Mouse (Mus musculus) myocyte (in vitro differentiated cells): Measurements from ENCODE around the gene Hpcal4. TPM values are rescaled to one million over a fixed set of nuclear protein-coding genes. Genes with fewer than 3 reads are reported as not detected.

Source experiments
- H3K27me3 ChIP-seq: one replicate; pipeline ENCODE4 v1.6.1; 2011; ENCODE audit not compliant: control insufficient read depth, insufficient read depth, insufficient read length
- H3K36me3 ChIP-seq: one replicate; pipeline ENCODE4 v1.6.1; 2011; ENCODE audit not compliant: control insufficient read depth, insufficient read depth
- H3K4me2 ChIP-seq: one replicate; pipeline ENCODE4 v1.6.1; 2011; ENCODE audit warnings: low read depth, control low read depth
- H3K4me3 ChIP-seq: one replicate; pipeline ENCODE4 v1.5.1; 2011; ENCODE audit warnings: mild to moderate bottlenecking, control low read depth, moderate library complexity
- H3K79me2 ChIP-seq: one replicate; pipeline ENCODE4 v1.6.1; 2011; ENCODE audit not compliant: control insufficient read depth, insufficient read depth
- H3ac ChIP-seq: one replicate; pipeline ENCODE4 v1.6.1; 2011; ENCODE audit not compliant: control insufficient read depth, insufficient read length
- CEBPB ChIP-seq: IDR thresholded peaks from 2 replicates; pipeline ENCODE4 v1.6.1; 2011; ENCODE audit warnings: mild to moderate bottlenecking, moderate library complexity; ENCODE audit not compliant: poor library complexity, insufficient read depth, severe bottlenecking
- E2F4 ChIP-seq: IDR thresholded peaks from one replicate; pipeline ENCODE4 v1.6.1; 2011; ENCODE audit warnings: mild to moderate bottlenecking, control low read depth, moderate library complexity; ENCODE audit not compliant: insufficient read depth
- MAX ChIP-seq: IDR thresholded peaks from one replicate; pipeline ENCODE4 v1.6.1; 2011; ENCODE audit warnings: low read depth, mild to moderate bottlenecking, control low read depth
- MYOD1 ChIP-seq, 3 experiments: IDR thresholded peaks; one replicate each; pipeline ENCODE4 v1.6.1; 2011; ENCODE audit warnings: control low read depth in 2 of 3, low read depth in 2 of 3, mild to moderate bottlenecking in 2 of 3, moderate library complexity in 1 of 3; ENCODE audit not compliant: insufficient read length in 2 of 3, control insufficient read depth in 1 of 3
- MYOG ChIP-seq, 3 experiments: IDR thresholded peaks; one replicate each; pipeline ENCODE4 v1.6.1; 2011; ENCODE audit warnings: control low read depth in 2 of 3, low read depth in 2 of 3, mild to moderate bottlenecking in 2 of 3; ENCODE audit not compliant: insufficient read length in 2 of 3, control insufficient read depth in 1 of 3, insufficient read depth in 1 of 3
- POLR2A ChIP-seq: IDR thresholded peaks from one replicate; pipeline ENCODE4 v1.6.1; 2011; ENCODE audit warnings: low read depth, mild to moderate bottlenecking, control low read depth, moderate library complexity; ENCODE audit not compliant: insufficient read length
- POLR2AphosphoS2 ChIP-seq: IDR thresholded peaks from one replicate; pipeline ENCODE4 v1.6.1; 2011; ENCODE audit warnings: low read depth, control low read depth; ENCODE audit not compliant: insufficient read length
- REST ChIP-seq: IDR thresholded peaks from one replicate; pipeline ENCODE4 v1.6.1; 2011; ENCODE audit warnings: mild to moderate bottlenecking, control low read depth, moderate library complexity; ENCODE audit not compliant: insufficient read depth, insufficient read length
- SRF ChIP-seq: IDR thresholded peaks from one replicate; pipeline ENCODE4 v1.6.1; 2011; ENCODE audit warnings: low read depth; ENCODE audit not compliant: control insufficient read depth, insufficient read length
- TCF12 ChIP-seq: IDR thresholded peaks from one replicate; pipeline ENCODE4 v1.6.1; 2011; ENCODE audit warnings: mild to moderate bottlenecking, control low read depth; ENCODE audit not compliant: poor library complexity, insufficient read depth, severe bottlenecking
- TCF3 ChIP-seq: IDR thresholded peaks from one replicate; pipeline ENCODE4 v1.6.1; 2011; ENCODE audit warnings: low read depth, control low read depth; ENCODE audit not compliant: insufficient read length
- USF1 ChIP-seq: IDR thresholded peaks from one replicate; pipeline ENCODE4 v1.6.1; 2011; ENCODE audit warnings: low read depth, mild to moderate bottlenecking, control low read depth, moderate library complexity
- polyA plus RNA-seq: library from polyadenylated mRNA; unstranded; fragments of >200 nt; fragmentation: generic; extraction: Trizol; gene quantifications from one replicate; pipeline ENCODE4 v1.2.1, GENCODE M21; 2012; ENCODE audit warnings: missing spikeins

Gene Hpcal4
- polyA plus RNA-seq, 1 experiment, result not detected

DNA sequence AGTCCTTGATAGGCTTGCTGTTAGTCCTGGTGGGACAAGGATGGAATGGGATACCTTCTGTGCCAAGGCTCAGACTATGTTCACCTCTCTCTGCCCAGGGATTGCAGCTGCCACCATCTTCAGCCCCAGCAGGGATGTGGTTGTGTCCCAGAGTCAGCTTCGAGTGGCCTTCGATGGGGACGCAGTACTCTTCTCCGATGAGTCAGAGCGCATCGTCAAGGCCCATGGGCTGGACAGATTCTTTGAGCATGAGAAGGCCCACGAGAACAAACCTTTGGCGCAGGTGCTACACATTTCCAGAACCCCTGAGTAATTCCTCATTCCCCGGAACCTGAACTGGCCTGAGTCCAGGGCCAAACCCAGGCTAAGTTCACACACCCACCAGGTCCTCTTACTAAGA, 30.9 kb downstream of the Hpcal4 start:
- H3K4me2 ChIP-seq, result no peak overlapping the region
- H3K36me3 ChIP-seq, result no peaks in the 10 kb centered on the region
- H3K4me3 ChIP-seq, result no peak overlapping the region
- H3K79me2 ChIP-seq, result no peaks in the 10 kb centered on the region
- peaks cover 49% of the 10 kb centered on the region for H3K27me3 ChIP-seq
- no peak for TF ChIP-seq MYOG (IDR thresholded peaks at IDR 0.05; ENCODE audit: control insufficient read depth in 1 of 3, insufficient read depth in 1 of 3, insufficient read length in 2 of 3, low read depth in 2 of 3)
- no peak for TF ChIP-seq USF1
- TF ChIP-seq E2F4, result no peak
- TF ChIP-seq MAX, result no peak
- TF ChIP-seq POLR2A, result no peak
- no peak for TF ChIP-seq POLR2AphosphoS2
- TF ChIP-seq TCF3, result no peak
- no peak for TF ChIP-seq SRF
- TF ChIP-seq CEBPB, result no peak
- TF ChIP-seq MYOD1 (IDR thresholded peaks at IDR 0.05; ENCODE audit: control insufficient read depth in 1 of 3, insufficient read length in 2 of 3, low read depth in 2 of 3), result no peak
- no peak for TF ChIP-seq TCF12
- no peak for TF ChIP-seq REST
- H3ac ChIP-seq, result no peak overlapping the region

DNA sequence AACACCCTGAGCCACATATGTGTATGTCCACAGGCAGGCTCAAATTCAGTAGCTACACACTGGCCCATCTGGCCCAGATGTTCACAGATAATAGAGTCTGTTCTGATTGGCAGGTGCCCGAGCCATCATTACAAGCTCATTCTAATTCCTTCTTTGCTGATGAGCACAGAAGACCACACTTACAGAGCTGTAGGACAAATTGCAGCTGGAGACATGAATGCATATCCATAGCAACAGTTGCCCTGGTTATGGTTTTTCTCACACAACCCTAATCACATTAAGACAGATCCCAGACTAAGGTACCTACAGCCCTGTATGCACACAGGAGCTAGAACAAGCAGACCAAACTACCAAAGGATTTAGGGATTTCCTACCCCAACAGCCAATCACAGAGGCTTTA, 32.3 kb downstream of the Hpcal4 start:
- Histone ChIP-seq H3ac (no peak overlapping the region), H3K27me3 (peaks cover 44% of the 10 kb centered on the region), H3K79me2 (no peaks in the 10 kb centered on the region), H3K36me3 (no peaks in the 10 kb centered on the region), H3K4me2 (no peak overlapping the region), H3K4me3 (no peak overlapping the region)
- TF ChIP-seq MYOG (IDR thresholded peaks at IDR 0.05; ENCODE audit: control insufficient read depth in 1 of 3, insufficient read depth in 1 of 3, insufficient read length in 2 of 3, low read depth in 2 of 3), result no peak
- no peak for TF ChIP-seq TCF3
- TF ChIP-seq POLR2AphosphoS2, result no peak
- TF ChIP-seq SRF, result no peak
- TF ChIP-seq TCF12, result no peak
- no peak for TF ChIP-seq MAX
- TF ChIP-seq REST, result no peak
- TF ChIP-seq POLR2A, result no peak
- TF ChIP-seq MYOD1 (IDR thresholded peaks at IDR 0.05; ENCODE audit: control insufficient read depth in 1 of 3, insufficient read length in 2 of 3, low read depth in 2 of 3), result no peak
- no peak for TF ChIP-seq CEBPB
- TF ChIP-seq E2F4, result no peak
- no peak for TF ChIP-seq USF1

DNA sequence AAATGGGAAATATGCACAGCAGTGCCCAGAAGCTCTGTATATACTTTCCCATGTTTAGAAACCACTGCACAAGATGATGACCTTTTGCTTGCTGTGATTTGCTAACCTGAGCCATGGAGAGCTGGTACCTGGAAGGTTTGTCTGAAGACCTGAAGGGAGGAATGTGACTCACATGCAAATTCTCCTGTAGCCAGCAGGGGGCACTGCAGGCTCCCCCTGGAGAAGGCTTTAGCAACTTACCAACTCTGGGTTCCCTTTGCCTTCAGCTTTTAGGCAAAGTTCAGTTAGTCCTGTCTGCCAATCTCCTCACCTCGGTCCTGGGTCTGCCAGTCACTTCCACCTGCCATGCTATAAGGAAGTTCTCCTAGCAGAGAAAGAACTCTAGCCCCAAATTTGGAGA, 33.8 kb downstream of the Hpcal4 start:
- Histone ChIP-seq H3K79me2 (no peaks in the 10 kb centered on the region), H3K4me2 (no peak overlapping the region), H3K36me3 (no peaks in the 10 kb centered on the region), H3K4me3 (no peak overlapping the region), H3K27me3 (peaks cover 32% of the 10 kb centered on the region), H3ac (no peak overlapping the region)
- no peak for TF ChIP-seq MYOG (IDR thresholded peaks at IDR 0.05; ENCODE audit: control insufficient read depth in 1 of 3, insufficient read depth in 1 of 3, insufficient read length in 2 of 3, low read depth in 2 of 3)

DNA sequence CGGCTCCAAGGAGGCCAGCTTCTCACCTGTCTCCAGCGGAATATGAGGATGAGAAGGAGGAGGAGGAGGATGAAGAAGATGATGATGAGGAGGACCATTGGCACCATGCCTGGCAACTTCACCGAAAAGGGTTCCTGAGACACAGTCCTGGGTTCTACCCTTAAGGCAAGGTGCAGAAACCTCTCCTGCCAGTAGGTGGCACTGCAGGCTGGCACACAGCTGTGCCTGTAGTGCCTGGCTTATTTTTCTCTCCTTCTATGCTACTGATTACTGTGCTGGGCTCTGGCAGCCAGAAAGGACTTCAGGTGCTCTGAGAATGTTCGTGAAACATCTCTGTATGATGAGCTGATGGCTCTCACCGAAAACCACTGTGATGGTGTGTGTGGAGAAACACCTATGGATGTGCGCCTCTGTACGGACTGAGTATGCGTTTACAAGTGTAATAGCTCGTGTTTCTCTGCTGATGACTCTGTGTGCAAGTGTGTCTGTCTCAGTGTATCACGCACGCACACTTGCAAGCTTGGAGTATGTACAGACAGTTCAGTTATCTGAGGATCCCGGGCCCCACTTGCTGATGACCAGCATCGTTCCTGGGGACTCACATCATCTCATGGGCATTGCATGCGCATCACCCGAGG, 36.8 kb downstream of the Hpcal4 start:
- H3K4me3 ChIP-seq, result no peak overlapping the region
- TF ChIP-seq MYOG (IDR thresholded peaks at IDR 0.05; ENCODE audit: control insufficient read depth in 1 of 3, insufficient read depth in 1 of 3, insufficient read length in 2 of 3, low read depth in 2 of 3), result no peak
- no peak for TF ChIP-seq USF1
- no peak for TF ChIP-seq TCF12
- no peak for TF ChIP-seq TCF3
- no peak for TF ChIP-seq E2F4
- TF ChIP-seq POLR2AphosphoS2, result no peak
- no peak for TF ChIP-seq CEBPB
- no peak for TF ChIP-seq SRF
- TF ChIP-seq MAX, result no peak
- TF ChIP-seq POLR2A, result no peak
- TF ChIP-seq REST, result no peak
- TF ChIP-seq MYOD1 (IDR thresholded peaks at IDR 0.05; ENCODE audit: control insufficient read depth in 1 of 3, insufficient read length in 2 of 3, low read depth in 2 of 3), result no peak
- no peaks in the 10 kb centered on the region for H3K79me2 ChIP-seq
- no peak overlapping the region for H3K4me2 ChIP-seq
- H3K27me3 ChIP-seq, result peaks cover 8% of the 10 kb centered on the region
- no peaks in the 10 kb centered on the region for H3K36me3 ChIP-seq
- no peak overlapping the region for H3ac ChIP-seq

DNA sequence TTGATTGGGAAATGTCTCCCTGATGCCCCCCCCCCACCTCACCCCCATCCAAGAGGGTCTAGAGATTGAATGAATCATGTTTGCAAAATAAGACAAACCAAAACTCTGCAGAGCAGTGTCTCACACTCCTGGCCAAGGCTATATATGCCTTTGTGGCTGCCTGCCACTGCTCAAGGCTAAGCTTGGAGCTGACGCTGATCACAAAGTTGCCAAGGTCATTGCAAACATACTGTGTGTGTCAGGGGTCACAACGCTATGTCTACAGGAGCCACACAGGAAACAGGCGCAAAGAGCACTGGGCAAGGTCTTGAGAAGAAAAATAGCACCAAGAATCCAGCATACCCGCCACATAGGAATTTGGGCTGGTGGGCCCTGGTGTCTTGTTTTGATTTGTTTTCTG, 37.6 kb downstream of the Hpcal4 start:
- H3K4me2 ChIP-seq, result no peak overlapping the region
- H3K36me3 ChIP-seq, result no peaks in the 10 kb centered on the region
- H3K79me2 ChIP-seq, result no peaks in the 10 kb centered on the region
- peaks cover 5% of the 10 kb centered on the region for H3K27me3 ChIP-seq
- H3K4me3 ChIP-seq, result no peak overlapping the region
- TF ChIP-seq TCF12, result no peak
- TF ChIP-seq MYOG (IDR thresholded peaks at IDR 0.05; ENCODE audit: control insufficient read depth in 1 of 3, insufficient read depth in 1 of 3, insufficient read length in 2 of 3, low read depth in 2 of 3), result no peak
- TF ChIP-seq USF1, result no peak
- no peak for TF ChIP-seq POLR2A
- no peak for TF ChIP-seq SRF
- TF ChIP-seq TCF3, result no peak
- no peak for TF ChIP-seq POLR2AphosphoS2
- TF ChIP-seq REST, result no peak
- no peak for TF ChIP-seq E2F4
- TF ChIP-seq CEBPB, result no peak
- no peak for TF ChIP-seq MYOD1 (IDR thresholded peaks at IDR 0.05; ENCODE audit: control insufficient read depth in 1 of 3, insufficient read length in 2 of 3, low read depth in 2 of 3)
- no peak for TF ChIP-seq MAX
- H3ac ChIP-seq, result no peak overlapping the region
